ENCODE assay signal across 13 mouse cellular contexts in the genomic region with DNA sequence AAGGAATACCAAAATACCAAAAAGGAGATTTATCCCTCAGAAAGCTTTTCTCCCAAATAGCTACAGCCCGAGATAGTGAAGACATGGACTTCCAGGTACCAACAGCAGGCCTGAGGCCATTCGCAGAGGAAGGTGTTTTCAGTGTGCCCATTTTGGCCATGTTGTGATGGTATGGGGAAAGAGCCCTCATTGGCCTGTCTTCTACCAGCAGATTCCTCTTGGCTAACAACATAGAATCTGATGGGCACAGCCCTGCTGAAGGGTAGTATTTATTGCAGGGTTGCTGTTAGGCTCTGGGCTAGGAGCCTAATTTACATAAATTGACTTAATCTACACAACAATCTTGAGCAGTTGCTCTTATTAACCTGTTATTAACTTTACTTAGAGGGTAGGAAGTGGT.
A peak's percentile ranks its signal among the peaks of the same experiment; 100 is the strongest.
DNase-seq lines count a peak whose midpoint lies in the region.
"Had no signal": no experiment of that assay in that cellular context is flagged by ENCODE, and none has a peak within 500 bp of the region (broad histone marks: within the 10 kb centered on the region; RNA-seq: fewer than 3 reads in every experiment).

No protein-coding gene starts in this region.

- DNase-seq in fat pad, adult 2 months (ENCODE audit: extremely low read depth, low read depth, low spot score) = peak; percentile 91
- no peak for DNase-seq in cerebellum, postnatal 10 days
- DNase-seq: adrenal gland, adult 2 months; adrenal gland, adult 8-10 months; adrenal gland, postnatal 10 days; adrenal gland, postnatal 14 days; adrenal gland, postnatal 25 days; adrenal gland, postnatal 36 days; B cell, adult 2 months; cerebellum, adult 11 months; cerebellum, adult 11-12 months; cerebellum, adult 18-20 months; cerebellum, adult 2 months had no signal
